Mouse (Mus musculus) embryonic facial prominence, embryonic 10.5 days (tissue): ENCODE data around the gene Neurl3. TPM values are rescaled to one million over a fixed set of nuclear protein-coding genes. Genes with fewer than 3 reads are reported as not detected.

ENCODE experiments used
- DNase-seq: peaks from one replicate; pipeline ENCODE4 v3.0.0-alpha.2; 2017; ENCODE audit warnings: low spot score
- H3K27ac ChIP-seq: fragments of 300-500 bp; sonication (generic); replicated peaks from 2 replicates; pipeline ENCODE4 v1.5.1; 2016; ENCODE audit warnings: mild to moderate bottlenecking
- H3K27me3 ChIP-seq: fragments of 300-500 bp; sonication (generic); replicated peaks from 2 replicates; pipeline ENCODE4 v1.6.1; 2016; ENCODE audit warnings: low read depth, mild to moderate bottlenecking; ENCODE audit not compliant: poor library complexity, severe bottlenecking
- H3K36me3 ChIP-seq: fragments of 300-500 bp; sonication (generic); replicated peaks from 2 replicates; pipeline ENCODE4 v1.6.1; 2016; ENCODE audit warnings: mild to moderate bottlenecking, moderate library complexity
- H3K4me1 ChIP-seq: fragments of 300-500 bp; sonication (generic); 2 replicates; pipeline ENCODE4 v1.6.1; 2016
- H3K4me3 ChIP-seq: fragments of 300-500 bp; sonication (generic); 2 replicates; pipeline ENCODE4 v1.5.1; 2016; ENCODE audit warnings: mild to moderate bottlenecking, moderate library complexity
- H3K9me3 ChIP-seq: fragments of 300-500 bp; sonication (generic); 2 replicates; pipeline ENCODE4 v1.6.1; 2016; ENCODE audit warnings: mild to moderate bottlenecking
- WGBS: fragments of 180-500 bp; shearing (Covaris S2); methylation state at CpG from one replicate; pipeline ENCODE4 v1.1.7; 2016; 5-methylcytosine and 5-hydroxymethylcytosine counted together
- polyA plus RNA-seq: library from polyadenylated mRNA; unstranded; fragments of >200 nt; fragmentation: Nextera tagmentation; extraction: Ambion mirVana; gene quantifications from 2 replicates; pipeline ENCODE4 v1.2.1, GENCODE M21; 2016

Neurl3 gene
- polyA plus RNA-seq, 1 experiment from 2014 or later = 0.27 TPM

DNA sequence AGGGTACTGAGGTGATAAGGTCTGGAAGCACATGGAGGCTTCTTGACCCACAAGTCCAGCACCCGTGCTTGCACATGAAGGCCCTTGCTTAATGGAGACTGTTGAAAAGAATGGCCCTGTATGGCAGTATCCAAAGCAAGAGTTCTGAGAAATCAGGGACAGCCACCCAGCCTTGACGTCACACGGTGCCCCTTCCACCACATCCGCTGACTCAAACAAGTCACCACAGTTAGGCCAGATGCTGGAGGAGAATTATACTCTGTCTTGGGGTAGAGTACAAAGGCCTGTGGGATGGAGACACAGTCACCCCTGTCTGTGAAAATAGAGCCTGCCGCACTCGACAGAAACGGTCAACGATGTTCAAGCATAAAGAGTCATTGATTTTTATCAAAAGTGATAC is 19.0 kb upstream of the Neurl3 start:
- peaks cover 23% of the 10 kb centered on the region for H3K27me3 ChIP-seq
- WGBS = 91% methylated on average over 8 of the region's 8 CpGs

DNA sequence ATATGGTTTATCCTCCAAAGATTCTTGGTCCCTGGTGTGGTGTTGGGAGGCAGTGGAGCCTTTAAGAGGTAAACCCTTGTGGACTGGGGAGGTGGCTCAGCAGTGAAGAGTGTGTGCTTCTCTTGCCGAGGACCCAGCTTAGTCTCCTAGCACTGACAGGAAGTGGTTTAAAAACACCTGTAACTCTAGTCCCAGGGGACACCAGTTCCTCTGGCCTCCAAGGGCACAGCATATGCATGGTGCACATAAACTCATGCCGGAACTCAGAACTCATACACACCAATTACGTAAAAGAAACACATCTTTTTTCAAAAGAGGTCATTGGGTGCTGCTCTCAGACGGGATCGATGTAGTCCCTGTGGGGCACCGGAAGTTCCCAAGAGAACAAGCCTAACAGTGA is 7.4 kb upstream of the Neurl3 start:
- Histone ChIP-seq H3K36me3 (no peaks in the 10 kb centered on the region), H3K4me3 (no peak overlapping the region), H3K27ac (no peak overlapping the region), H3K4me1 (no peaks in the 10 kb centered on the region), H3K9me3 (no peaks in the 10 kb centered on the region), H3K27me3 (no peaks in the 10 kb centered on the region)
- 86% methylated on average over 6 of the region's 6 CpGs for WGBS
- no peak for DNase-seq

More for the DNA sequence above, 19.0 kb upstream of the Neurl3 start:
- H3K4me1 ChIP-seq = no peaks in the 10 kb centered on the region
- no peaks in the 10 kb centered on the region for H3K9me3 ChIP-seq
- H3K27ac ChIP-seq = no peak overlapping the region
- no peaks in the 10 kb centered on the region for H3K36me3 ChIP-seq
- H3K4me3 ChIP-seq = no peak overlapping the region
- DNase-seq = no peak

DNA sequence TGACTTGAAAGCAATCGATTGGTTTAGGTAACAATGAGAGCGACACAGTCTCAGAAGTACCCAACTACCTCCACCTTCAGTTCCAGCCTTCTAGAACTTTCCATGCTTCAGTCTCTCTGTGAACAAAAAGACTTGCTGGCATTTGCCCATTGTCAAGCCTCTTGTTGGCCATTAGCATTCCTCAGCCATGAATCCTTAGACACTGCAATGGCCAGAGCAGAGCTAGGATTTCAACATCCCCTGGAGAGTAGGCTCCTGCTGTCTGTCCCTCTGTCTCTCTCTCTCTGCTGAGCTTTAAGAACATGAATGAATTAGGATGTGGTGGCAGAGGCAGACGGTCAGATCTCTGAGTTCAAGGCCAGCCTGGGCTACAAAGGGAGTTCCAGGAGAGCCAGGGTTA is 6.5 kb upstream of the Neurl3 start:
- Histone ChIP-seq H3K27ac (no peak overlapping the region), H3K4me1 (no peaks in the 10 kb centered on the region), H3K9me3 (no peaks in the 10 kb centered on the region), H3K27me3 (no peaks in the 10 kb centered on the region), H3K36me3 (no peaks in the 10 kb centered on the region), H3K4me3 (no peak overlapping the region)
- WGBS = 90% methylated on average over 3 of the region's 3 CpGs
- DNase-seq = no peak

DNA sequence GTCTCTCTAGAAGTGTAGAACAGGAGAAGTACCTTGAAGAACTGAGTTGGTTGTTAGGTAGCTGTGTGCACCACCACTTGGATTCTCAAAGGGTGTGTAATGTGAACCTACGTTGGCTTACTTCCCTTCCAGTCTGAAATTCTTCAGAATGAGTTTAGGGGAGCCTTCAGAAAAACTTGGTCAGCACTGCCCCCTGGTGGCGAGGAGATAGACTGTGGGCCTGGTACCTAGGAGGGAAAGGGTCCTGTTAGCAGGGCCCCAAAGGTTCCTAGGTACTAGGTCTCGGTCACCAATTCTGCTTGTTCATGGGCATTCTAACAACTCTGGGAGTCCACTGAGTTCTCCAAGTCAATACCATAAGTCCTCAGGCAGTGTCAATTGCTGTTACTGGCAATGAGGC is 4.7 kb upstream of the Neurl3 start:
- 24% methylated on average over 3 of the region's 3 CpGs for WGBS
- no peak overlapping the region for H3K4me3 ChIP-seq
- DNase-seq = peak; percentile 84
- no peak overlapping the region for H3K27ac ChIP-seq
- H3K36me3 ChIP-seq = no peaks in the 10 kb centered on the region
- no peaks in the 10 kb centered on the region for H3K4me1 ChIP-seq
- no peaks in the 10 kb centered on the region for H3K27me3 ChIP-seq
- H3K9me3 ChIP-seq = no peaks in the 10 kb centered on the region

DNA sequence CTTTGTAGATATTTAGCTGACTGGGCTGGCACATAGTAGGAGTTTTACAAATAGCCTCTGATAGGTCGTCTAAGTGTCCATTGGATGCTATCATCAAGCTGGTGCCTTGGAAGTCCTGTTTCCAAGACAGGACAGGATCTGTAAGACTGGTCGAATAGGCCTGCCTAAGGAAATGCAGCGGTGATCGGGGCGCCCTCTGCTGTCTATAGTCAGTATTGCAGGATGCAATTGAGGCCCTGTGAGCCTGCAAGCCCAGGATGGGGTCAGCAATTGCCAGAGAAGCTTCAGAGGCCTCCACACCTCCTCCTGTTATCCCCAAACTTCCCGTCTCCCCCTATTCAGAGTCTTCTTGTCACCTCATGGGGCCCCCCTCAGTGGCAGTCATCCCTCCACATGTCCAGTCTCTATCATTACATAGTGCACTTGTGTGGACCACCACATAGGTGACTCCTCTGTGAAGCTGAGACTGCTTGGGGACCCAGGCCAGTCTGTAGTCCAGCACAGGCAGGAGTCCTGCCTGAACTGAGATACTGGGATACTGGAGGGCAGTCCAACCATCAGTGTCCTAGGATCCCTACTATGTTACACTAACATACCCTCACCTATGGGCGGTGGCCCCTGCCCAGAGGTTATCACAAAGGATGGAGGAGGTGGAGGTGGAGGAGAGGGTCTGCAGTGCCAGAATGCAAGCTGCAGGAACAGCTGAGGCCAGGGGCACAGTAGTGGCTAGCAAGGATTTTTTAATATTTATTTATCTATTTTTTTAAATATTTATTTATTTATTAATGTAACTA is 3.0 kb upstream of the Neurl3 start:
- Histone ChIP-seq H3K4me3 (no peak overlapping the region), H3K36me3 (no peaks in the 10 kb centered on the region), H3K4me1 (peaks cover 9% of the 10 kb centered on the region), H3K9me3 (no peaks in the 10 kb centered on the region), H3K27me3 (0 out of 2 replicates have a peak, but pooled peaks cover 1% of the 10 kb centered on the region), H3K27ac (no peak overlapping the region)
- 19% methylated on average over 7 of the region's 7 CpGs for WGBS
- DNase-seq = peak; percentile 85

DNA sequence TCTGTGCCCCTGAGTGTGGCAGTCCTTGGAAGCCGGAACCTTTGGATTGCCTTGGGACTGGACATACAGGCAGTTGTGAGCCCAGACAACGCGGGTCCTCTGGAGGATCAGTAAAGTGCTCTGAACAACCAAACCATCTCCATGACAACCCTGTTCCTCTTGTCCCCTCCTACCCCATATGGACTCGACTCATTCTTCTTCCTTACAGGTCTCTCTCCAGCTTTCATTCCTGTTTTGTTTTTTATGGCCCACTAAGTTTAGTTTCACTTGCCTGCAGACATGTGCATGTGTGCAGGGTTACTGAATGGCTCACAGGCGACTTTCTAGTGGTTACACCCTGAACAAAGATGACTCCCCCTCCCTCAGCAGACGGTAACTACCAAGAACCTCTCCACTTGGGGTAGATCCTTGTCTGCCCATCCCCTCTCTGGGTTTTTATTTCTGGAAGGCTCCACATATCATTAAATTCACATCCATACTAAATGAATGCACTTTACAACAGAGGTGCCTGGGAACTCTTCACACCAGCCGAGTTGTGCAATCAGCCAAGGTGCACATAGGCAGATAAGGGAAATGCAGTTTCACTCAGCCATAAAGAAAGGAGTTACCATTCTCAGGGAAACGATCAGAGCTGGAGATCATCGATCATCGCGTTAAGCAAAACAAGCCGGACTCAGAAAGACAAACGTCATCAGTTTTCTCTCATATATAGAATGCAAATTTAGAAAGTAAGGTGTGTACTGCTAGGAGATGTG is 1.3 kb upstream of the Neurl3 start:
- Histone ChIP-seq H3K36me3 (no peaks in the 10 kb centered on the region), H3K27me3 (peaks cover 12% of the 10 kb centered on the region; the same call in 1 of the 2 replicates), H3K4me1 (peaks cover 15% of the 10 kb centered on the region), H3K9me3 (no peaks in the 10 kb centered on the region), H3K27ac (no peak overlapping the region), H3K4me3 (no peak overlapping the region)
- no peak for DNase-seq
- WGBS = 80% methylated on average over 13 of the region's 13 CpGs

DNA sequence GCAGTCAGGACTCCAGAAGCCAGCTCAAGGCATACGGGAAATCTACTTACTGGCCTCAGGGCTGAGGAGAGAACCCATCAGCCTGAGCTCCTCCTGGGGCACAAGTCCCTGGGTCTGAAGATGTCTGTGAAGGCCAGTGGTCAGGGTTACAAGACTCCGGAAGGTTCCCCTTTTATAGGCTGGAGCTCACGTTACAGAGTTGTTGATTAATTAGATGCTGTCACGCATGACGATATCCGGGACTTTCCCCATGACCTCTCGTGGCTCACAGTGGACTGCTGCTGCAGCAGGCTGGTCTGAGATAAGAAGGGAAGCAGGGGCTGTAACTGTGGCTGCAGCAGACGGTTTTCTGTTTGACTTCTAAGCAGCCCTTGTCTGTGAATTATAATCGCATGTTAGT is 1.2 kb downstream of the Neurl3 start:
- H3K4me3 ChIP-seq = no peak overlapping the region
- peaks cover 37% of the 10 kb centered on the region for H3K27me3 ChIP-seq
- H3K9me3 ChIP-seq = no peaks in the 10 kb centered on the region
- H3K36me3 ChIP-seq = no peaks in the 10 kb centered on the region
- peak overlapping the region; percentile 36; the same call in 1 of the 2 replicates for H3K27ac ChIP-seq
- H3K4me1 ChIP-seq = peaks cover 33% of the 10 kb centered on the region
- 48% methylated on average over 9 of the region's 9 CpGs for WGBS
- peak; percentile 19 for DNase-seq

DNA sequence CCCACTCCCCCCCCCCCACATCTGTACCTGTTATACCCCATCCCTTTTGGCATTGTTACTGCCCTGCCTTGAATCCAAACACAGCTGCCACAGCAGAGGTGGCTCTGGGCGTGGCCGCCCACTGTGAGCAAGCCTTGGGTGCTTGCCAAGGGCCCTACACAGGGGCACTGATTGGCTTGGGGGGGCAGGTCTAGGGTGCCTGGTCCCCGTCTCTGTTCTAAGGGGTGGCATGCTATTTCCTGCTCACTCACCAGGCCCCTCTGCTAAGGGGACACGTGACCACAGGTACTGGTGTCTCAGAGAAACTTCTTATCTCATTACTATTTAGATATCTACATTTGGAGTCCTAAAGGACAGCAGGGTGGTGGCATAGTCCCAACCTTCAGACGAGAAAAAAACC is 1.9 kb downstream of the Neurl3 start:
- Histone ChIP-seq H3K9me3 (no peaks in the 10 kb centered on the region), H3K27ac (no peak overlapping the region), H3K36me3 (no peaks in the 10 kb centered on the region), H3K4me3 (no peak overlapping the region), H3K4me1 (peaks cover 33% of the 10 kb centered on the region), H3K27me3 (peaks cover 39% of the 10 kb centered on the region)
- no peak for DNase-seq
- WGBS = 85% methylated on average over 5 of the region's 5 CpGs

DNA sequence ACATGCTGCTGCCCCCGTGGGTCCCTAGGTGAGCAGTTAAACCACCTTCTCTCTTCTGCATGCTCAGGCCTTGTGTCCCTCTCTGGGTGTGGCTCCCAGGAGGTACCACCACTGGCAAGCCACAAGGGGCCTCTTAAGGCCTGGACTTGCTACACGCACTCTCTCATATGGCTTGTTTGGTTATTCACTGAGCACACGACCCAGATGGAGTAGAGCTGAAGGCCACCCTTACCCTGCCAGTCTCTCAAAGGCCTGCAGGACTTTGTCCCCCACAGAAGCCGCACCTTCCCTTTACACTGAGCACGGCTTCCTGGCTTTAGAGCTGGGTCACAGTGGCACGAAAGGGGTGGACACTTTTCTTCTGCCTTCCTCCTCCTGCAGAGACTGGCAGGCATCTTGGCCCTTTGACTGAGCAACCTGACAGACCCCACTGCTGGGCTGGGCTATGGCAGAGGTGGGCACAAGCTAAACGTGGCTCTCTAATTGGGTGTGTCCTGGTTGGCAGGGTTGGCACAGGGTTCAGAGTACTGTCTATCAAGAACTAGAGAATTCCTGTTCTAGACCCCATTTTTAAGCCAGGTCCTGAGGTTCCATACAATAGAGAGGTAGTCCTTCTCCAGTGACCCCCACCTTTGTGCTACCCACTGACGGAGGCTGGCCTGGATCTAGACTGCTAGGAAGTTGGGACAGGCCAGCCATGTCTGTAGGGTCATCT is 2.8 kb downstream of the Neurl3 start:
- 76% methylated on average over 8 of the region's 8 CpGs for WGBS
- peak overlapping the region; percentile 57; the same call in 1 of the 2 replicates for H3K27ac ChIP-seq

DNA sequence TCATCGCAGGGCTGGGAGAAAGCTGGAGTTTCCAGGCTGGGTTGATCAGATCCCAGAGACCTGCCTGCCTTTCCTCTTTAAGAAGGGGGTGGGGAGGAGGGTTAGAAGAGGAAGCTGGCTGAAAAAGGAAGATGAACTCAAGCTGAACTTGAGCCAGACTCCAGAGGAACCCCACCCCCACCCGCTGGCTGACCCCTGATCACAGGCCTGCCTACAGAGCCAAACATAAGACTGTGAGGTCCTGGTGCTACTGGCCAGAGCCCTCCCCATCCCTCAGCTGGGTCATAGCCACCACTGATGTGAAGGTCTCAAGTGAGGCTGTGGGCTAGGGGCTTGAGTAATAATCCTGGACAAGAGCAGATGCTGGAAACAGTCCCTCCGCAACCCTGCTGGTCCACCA is 3.8 kb downstream of the Neurl3 start:
- 53% methylated on average over 3 of the region's 3 CpGs for WGBS
- Histone ChIP-seq H3K9me3 (no peaks in the 10 kb centered on the region), H3K4me3 (no peak overlapping the region), H3K27me3 (peaks cover 39% of the 10 kb centered on the region), H3K36me3 (no peaks in the 10 kb centered on the region), H3K27ac (peak overlapping the region; percentile 57), H3K4me1 (peaks cover 33% of the 10 kb centered on the region)
- peak; percentile 59 for DNase-seq

More for the DNA sequence above, 2.8 kb downstream of the Neurl3 start:
- Histone ChIP-seq H3K9me3 (no peaks in the 10 kb centered on the region), H3K4me3 (no peak overlapping the region), H3K36me3 (no peaks in the 10 kb centered on the region), H3K4me1 (peaks cover 33% of the 10 kb centered on the region), H3K27me3 (peaks cover 39% of the 10 kb centered on the region)
- no peak for DNase-seq

DNA sequence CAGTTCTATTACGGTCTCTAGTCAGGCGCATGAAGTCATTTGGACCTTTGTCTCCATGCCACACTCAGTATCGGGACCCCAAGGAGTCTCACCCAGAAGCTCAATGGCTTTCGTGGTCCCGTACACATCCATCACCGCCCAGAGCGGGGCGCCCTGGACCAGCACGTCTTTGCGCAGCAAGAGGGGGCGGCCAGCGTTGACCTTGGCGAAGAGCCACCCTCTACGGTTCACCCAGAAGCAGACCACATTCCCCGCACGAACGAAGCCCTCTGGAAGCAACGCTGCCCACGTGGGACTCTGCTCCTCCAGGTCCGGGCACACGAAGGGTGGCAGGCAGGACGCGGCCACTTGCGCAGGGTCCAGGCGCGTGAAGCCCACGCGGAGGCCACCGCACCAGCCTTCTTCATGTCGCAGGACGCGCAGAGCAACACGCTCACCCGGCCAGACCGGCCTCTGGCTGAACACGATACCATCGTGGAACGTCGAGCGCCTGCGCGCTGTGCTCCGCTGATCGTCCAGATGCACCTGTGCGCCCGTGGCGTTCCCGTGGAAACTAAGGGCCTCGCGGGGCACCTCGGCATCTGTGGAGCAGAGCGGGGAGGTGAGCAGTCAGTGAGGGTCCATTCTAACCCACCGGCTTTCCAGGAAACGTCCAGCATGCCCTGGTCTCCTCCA is 5.2 kb downstream of the Neurl3 start:
- 41% methylated on average over 54 of the region's 54 CpGs for WGBS
- Histone ChIP-seq H3K36me3 (no peaks in the 10 kb centered on the region), H3K4me3 (peak overlapping the region; percentile 39), H3K9me3 (no peaks in the 10 kb centered on the region), H3K27me3 (peaks cover 39% of the 10 kb centered on the region), H3K4me1 (peaks cover 33% of the 10 kb centered on the region), H3K27ac (no peak overlapping the region)
- DNase-seq = peak; percentile 35

DNA sequence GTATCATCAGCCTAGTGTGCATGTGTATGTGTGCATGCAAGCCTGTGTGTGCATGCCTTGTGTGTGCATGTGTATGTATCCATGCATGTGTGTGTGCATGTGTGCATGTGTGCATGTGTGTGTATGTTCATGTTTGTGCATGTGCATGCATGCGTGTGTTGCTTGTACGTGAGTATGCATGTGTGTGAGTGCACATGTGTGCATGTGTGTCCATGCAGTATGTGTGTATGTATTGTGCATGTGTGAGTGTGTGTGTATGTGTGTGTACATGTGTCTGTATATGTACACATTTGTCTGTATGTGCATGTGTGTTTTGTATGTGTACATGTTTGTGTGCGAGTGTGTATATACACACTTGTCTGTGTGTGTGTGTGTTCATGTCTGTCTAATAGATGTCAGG is 6.9 kb downstream of the Neurl3 start:
- H3K27ac ChIP-seq = no peak overlapping the region
- no peak for DNase-seq
- H3K4me3 ChIP-seq = no peak overlapping the region
- H3K36me3 ChIP-seq = no peaks in the 10 kb centered on the region
- peaks cover 39% of the 10 kb centered on the region for H3K27me3 ChIP-seq
- peaks cover 24% of the 10 kb centered on the region for H3K4me1 ChIP-seq
- no peaks in the 10 kb centered on the region for H3K9me3 ChIP-seq
- 94% methylated on average over 3 of the region's 3 CpGs for WGBS
